Mouse (Mus musculus) megakaryocyte, embryonic 14.5 days (primary cell): ENCODE measurements at regions not wholly inside any gene's neighbourhood (a gene's known extent, or its start where the extent isn't known, plus 50 kb on each side); places are given as distances from the start of the nearest gene placed in this dataset.

Experiments
- FLI1 ChIP-seq: IDR thresholded peaks from 2 replicates; pipeline ENCODE4 v1.6.1; 2012; ENCODE audit warnings: low read length, inconsistent platforms, mixed read lengths
- GATA1 ChIP-seq: IDR thresholded peaks from 3 replicates; pipeline ENCODE4 v1.6.1; 2012; ENCODE audit warnings: mixed read lengths, low read length, inconsistent platforms, borderline replicate concordance

GRCm38 (mm10) chr2:61182424-61182979 is 219.5 kb upstream of the Rbms1 start:
- TF ChIP-seq FLI1 (no peak), GATA1 (no peak)
